Mouse (Mus musculus) urinary bladder, postnatal 25 days (tissue): Measurements from ENCODE around the gene Lipc.

ENCODE experiments used
- DNase-seq: peaks from one replicate; pipeline ENCODE4 v3.0.0; 2022; ENCODE audit warnings: low spot score

Gene Lipc

GRCm38 (mm10) chr9:70952126-70952525 is at the start of gene Lipc:
Gene Lipc (minus strand): TSS chr9:70952226.
- DNase-seq: no peak

GRCm38 (mm10) chr9:70999161-70999560 is 47.1 kb upstream of the Lipc start:
- DNase-seq: no peak

GRCm38 (mm10) chr9:70998719-70999118 is 46.7 kb upstream of the Lipc start:
- no peak for DNase-seq

- no peak for DNase-seq
Measured at GRCm38 (mm10) chr9:70993326-70993725, 41.3 kb upstream of the Lipc start.

- DNase-seq: no peak
Measured at GRCm38 (mm10) chr9:70991401-70991800, 39.4 kb upstream of the Lipc start.

- DNase-seq: no peak
Measured at GRCm38 (mm10) chr9:70987210-70987609, 35.2 kb upstream of the Lipc start.

GRCm38 (mm10) chr9:70982991-70983480 is 31.0 kb upstream of the Lipc start:
- no peak for DNase-seq

- no peak for DNase-seq
Measured at GRCm38 (mm10) chr9:70981721-70982120, 29.7 kb upstream of the Lipc start.

GRCm38 (mm10) chr9:70979641-70980040 is 27.6 kb upstream of the Lipc start:
- no peak for DNase-seq

- DNase-seq: no peak
Measured at GRCm38 (mm10) chr9:70979171-70979570, 27.1 kb upstream of the Lipc start.

- no peak for DNase-seq
Measured at GRCm38 (mm10) chr9:70977392-70977791, 25.4 kb upstream of the Lipc start.

- no peak for DNase-seq
Measured at GRCm38 (mm10) chr9:70975921-70976320, 23.9 kb upstream of the Lipc start.

GRCm38 (mm10) chr9:70973286-70973685 is 21.3 kb upstream of the Lipc start:
- DNase-seq: no peak

GRCm38 (mm10) chr9:70969244-70969643 is 17.2 kb upstream of the Lipc start:
- DNase-seq: no peak

- no peak for DNase-seq
Measured at GRCm38 (mm10) chr9:70965999-70966994, 14.3 kb upstream of the Lipc start.

- no peak for DNase-seq
Measured at GRCm38 (mm10) chr9:70965422-70965821, 13.4 kb upstream of the Lipc start.

GRCm38 (mm10) chr9:70965011-70965410 is 13.0 kb upstream of the Lipc start:
- no peak for DNase-seq

- DNase-seq: no peak
Measured at GRCm38 (mm10) chr9:70963461-70963891, 11.4 kb upstream of the Lipc start.

GRCm38 (mm10) chr9:70962781-70963455 is 10.9 kb upstream of the Lipc start:
- DNase-seq: no peak

GRCm38 (mm10) chr9:70960301-70960700 is 8.3 kb upstream of the Lipc start:
- DNase-seq: no peak

- no peak for DNase-seq
Measured at GRCm38 (mm10) chr9:70959866-70960265, 7.8 kb upstream of the Lipc start.

GRCm38 (mm10) chr9:70959447-70959846 is 7.4 kb upstream of the Lipc start:
- no peak for DNase-seq

GRCm38 (mm10) chr9:70958381-70958780 is 6.4 kb upstream of the Lipc start:
- no peak for DNase-seq
